Mouse (Mus musculus) CH12.LX (cell line): Measurements from ENCODE around the gene Tex29. TPM values are rescaled to one million over a fixed set of nuclear protein-coding genes. Genes with fewer than 3 reads are reported as not detected.

Source experiments
- DNase-seq: peaks from one replicate; pipeline ENCODE4 v3.0.0-alpha.2; 2013; ENCODE audit errors: extremely low read depth
- H3K27ac ChIP-seq: 2 replicates; pipeline ENCODE4 v1.5.1; 2012; ENCODE audit warnings: low read depth, mild to moderate bottlenecking, control low read depth, moderate library complexity; ENCODE audit not compliant: insufficient read depth
- H3K27me3 ChIP-seq: replicated peaks from 2 replicates; pipeline ENCODE3; 2012; ENCODE audit warnings: inconsistent platforms
- H3K36me3 ChIP-seq, 2 experiments: replicated peaks in 1 of 2; 2 replicates each; pipeline versions ENCODE3 to v1.6.1; 2012; ENCODE audit warnings: inconsistent platforms in 1 of 2, low read length in 1 of 2, mild to moderate bottlenecking in 1 of 2, mixed read lengths in 1 of 2, moderate library complexity in 1 of 2; ENCODE audit not compliant: control insufficient read depth in 1 of 2, insufficient read depth in 1 of 2
- H3K4me1 ChIP-seq, 2 experiments: 2 replicates each; pipeline ENCODE4 v1.6.1; 2012; ENCODE audit warnings: inconsistent platforms in 1 of 2, moderate library complexity in 1 of 2; ENCODE audit not compliant: insufficient read depth in 2 of 2, control insufficient read depth in 1 of 2
- H3K4me2 ChIP-seq: 2 replicates; pipeline ENCODE4 v1.6.1; 2012; ENCODE audit warnings: low read depth, mild to moderate bottlenecking, control low read depth; ENCODE audit not compliant: poor library complexity, insufficient read depth, severe bottlenecking
- H3K4me3 ChIP-seq, 3 experiments: fragments of 150-350 bp in 1 of 3; sonication (generic) in 1 of 3; replicated peaks in 1 of 3; 2 replicates each; pipeline versions ENCODE3 to v1.5.1; 2011 to 2012; ENCODE audit warnings: low read depth in 2 of 3, low read length in 2 of 3, mild to moderate bottlenecking in 2 of 3, moderate library complexity in 2 of 3, control low read depth in 1 of 3, improper control_type of control experiment in 1 of 3, inconsistent platforms in 1 of 3, mixed read lengths in 1 of 3; ENCODE audit not compliant: poor library complexity in 1 of 3
- H3K79me2 ChIP-seq: replicated peaks from 2 replicates; pipeline ENCODE4 v1.6.1; 2012; ENCODE audit warnings: mild to moderate bottlenecking, moderate library complexity; ENCODE audit not compliant: control insufficient read depth, poor library complexity, insufficient read depth, severe bottlenecking; ENCODE audit errors: extremely low read depth
- H3K9ac ChIP-seq: 2 replicates; pipeline ENCODE4 v1.6.1; 2012; ENCODE audit warnings: low read depth, mild to moderate bottlenecking, control low read depth, moderate library complexity; ENCODE audit not compliant: insufficient read depth
- H3K9me3 ChIP-seq: replicated peaks from 2 replicates; pipeline ENCODE3; 2012; ENCODE audit warnings: low read length, inconsistent platforms, mixed read lengths
- BHLHE40 ChIP-seq: IDR thresholded peaks from 2 replicates; pipeline ENCODE4 v1.6.1; 2011; ENCODE audit warnings: mild to moderate bottlenecking, low read depth, low read length, improper control_type of control experiment
- CHD1 ChIP-seq: IDR thresholded peaks from 2 replicates; pipeline ENCODE4 v1.6.1; 2012; ENCODE audit warnings: low read depth, low read length, improper control_type of control experiment, inconsistent platforms
- CHD2 ChIP-seq: IDR thresholded peaks from 2 replicates; pipeline ENCODE4 v1.6.1; 2011; ENCODE audit warnings: low read length, improper control_type of control experiment
- CTCF ChIP-seq, 2 experiments: IDR thresholded peaks in 1 of 2; conservative IDR thresholded peaks in 1 of 2; 2 replicates each; pipeline ENCODE4 v1.5.1; 2011 to 2012; ENCODE audit warnings: low read depth in 2 of 2, low read length in 2 of 2, improper control_type of control experiment in 1 of 2, inconsistent platforms in 1 of 2, mild to moderate bottlenecking in 1 of 2, moderate library complexity in 1 of 2
- E2F4 ChIP-seq: IDR thresholded peaks from 2 replicates; pipeline ENCODE4 v1.6.1; 2011; ENCODE audit warnings: low read depth, low read length, improper control_type of control experiment; ENCODE audit not compliant: insufficient replicate concordance
- ELF1 ChIP-seq: IDR thresholded peaks from 2 replicates; pipeline ENCODE4 v1.6.1; 2014; ENCODE audit warnings: low read depth, mild to moderate bottlenecking, inconsistent platforms, low read length, improper control_type of control experiment
- HCFC1 ChIP-seq: IDR thresholded peaks from 2 replicates; pipeline ENCODE4 v1.6.1; 2012; ENCODE audit warnings: low read depth, mild to moderate bottlenecking, inconsistent platforms, low read length, improper control_type of control experiment
- IRF4 ChIP-seq: IDR thresholded peaks from 2 replicates; pipeline ENCODE4 v1.6.1; 2014; ENCODE audit warnings: low read depth, mild to moderate bottlenecking, inconsistent platforms, low read length, improper control_type of control experiment
- JUN ChIP-seq: IDR thresholded peaks from 2 replicates; pipeline ENCODE4 v1.6.1; 2011; ENCODE audit warnings: low read depth, mild to moderate bottlenecking, low read length, improper control_type of control experiment, moderate library complexity; ENCODE audit not compliant: insufficient read depth
- JUND ChIP-seq: conservative IDR thresholded peaks from 2 replicates; pipeline ENCODE4 v1.6.1; 2011; ENCODE audit warnings: low read depth, low read length, improper control_type of control experiment
- KAT2A ChIP-seq: IDR thresholded peaks from 2 replicates; pipeline ENCODE4 v1.6.1; 2012; ENCODE audit warnings: low read length, improper control_type of control experiment, inconsistent platforms; ENCODE audit not compliant: insufficient replicate concordance
- MAX ChIP-seq: IDR thresholded peaks from 2 replicates; pipeline ENCODE4 v1.6.1; 2011; ENCODE audit warnings: low read length, improper control_type of control experiment
- MAZ ChIP-seq: IDR thresholded peaks from 2 replicates; pipeline ENCODE4 v1.6.1; 2012; ENCODE audit warnings: low read depth, mild to moderate bottlenecking, inconsistent platforms, low read length, improper control_type of control experiment, moderate library complexity
- MYC ChIP-seq: IDR thresholded peaks from 2 replicates; pipeline ENCODE4 v1.6.1; 2011; ENCODE audit warnings: low read depth, mild to moderate bottlenecking, improper control_type of control experiment, low read length
- NRF1 ChIP-seq: IDR thresholded peaks from 2 replicates; pipeline ENCODE4 v1.6.1; 2014; ENCODE audit warnings: low read depth, mild to moderate bottlenecking, inconsistent platforms, low read length, improper control_type of control experiment, moderate library complexity
- PAX5 ChIP-seq: IDR thresholded peaks from 2 replicates; pipeline ENCODE4 v1.6.1; 2012; ENCODE audit warnings: low read length, inconsistent platforms, mixed read lengths
- POLR2AphosphoS2 ChIP-seq: IDR thresholded peaks from 2 replicates; pipeline ENCODE4 v1.6.1; 2011; ENCODE audit warnings: low read depth, low read length, improper control_type of control experiment
- RAD21 ChIP-seq: IDR thresholded peaks from 2 replicates; pipeline ENCODE4 v1.6.1; 2011; ENCODE audit warnings: low read depth, mild to moderate bottlenecking, low read length, improper control_type of control experiment, moderate library complexity
- RCOR1 ChIP-seq: conservative IDR thresholded peaks from 2 replicates; pipeline ENCODE4 v1.6.1; 2012; ENCODE audit warnings: low read depth, mild to moderate bottlenecking, inconsistent platforms, low read length, improper control_type of control experiment
- SIN3A ChIP-seq: IDR thresholded peaks from 2 replicates; pipeline ENCODE4 v1.6.1; 2012; ENCODE audit warnings: low read length, improper control_type of control experiment, inconsistent platforms
- SMC3 ChIP-seq: IDR thresholded peaks from 2 replicates; pipeline ENCODE4 v1.6.1; 2011; ENCODE audit warnings: low read depth, low read length, improper control_type of control experiment
- TBP ChIP-seq: conservative IDR thresholded peaks from 2 replicates; pipeline ENCODE4 v1.6.1; 2011; ENCODE audit warnings: low read depth, low read length, improper control_type of control experiment
- UBTF ChIP-seq: IDR thresholded peaks from 2 replicates; pipeline ENCODE4 v1.6.1; 2012; ENCODE audit warnings: low read depth, mild to moderate bottlenecking, inconsistent platforms, low read length, improper control_type of control experiment, moderate library complexity
- USF2 ChIP-seq: conservative IDR thresholded peaks from 2 replicates; pipeline ENCODE4 v1.6.1; 2011; ENCODE audit warnings: low read depth, low read length, improper control_type of control experiment
- ZC3H11A ChIP-seq: IDR thresholded peaks from 2 replicates; pipeline ENCODE4 v1.6.1; 2012; ENCODE audit warnings: low read depth, mild to moderate bottlenecking, inconsistent platforms, low read length, improper control_type of control experiment
- ZKSCAN1 ChIP-seq: IDR thresholded peaks from 2 replicates; pipeline ENCODE4 v1.6.1; 2012; ENCODE audit warnings: low read depth, inconsistent platforms, low read length, improper control_type of control experiment, borderline replicate concordance
- ZMIZ1 ChIP-seq: IDR thresholded peaks from 2 replicates; pipeline ENCODE4 v1.6.1; 2012; ENCODE audit warnings: low read depth, mild to moderate bottlenecking, inconsistent platforms, low read length, improper control_type of control experiment
- dilution Hi-C: fragments of 300-500 bp; cut with MboI; formaldehyde crosslinking; loops from 2 replicates; pipeline ENCODE4 v1.14.3; 2020; ENCODE audit warnings: low sequenced_read_pairs; ENCODE audit not compliant: extremely low pct_unique_long_range_greater_than_20kb, extremely low pct_ligation_motif_present
- in situ Hi-C: fragments of 300-500 bp; cut with MboI; formaldehyde crosslinking; loops from 3 replicates; pipeline ENCODE4 v1.14.3; 2019; ENCODE audit warnings: low sequenced_read_pairs, low pct_ligation_motif_present, low pct_unique_long_range_greater_than_20kb, mixed read lengths
- polyA plus RNA-seq: library from polyadenylated mRNA; unstranded; fragments of >175 nt; gene quantifications from 2 replicates; pipeline ENCODE4 v1.2.1, GENCODE M21; 2012; ENCODE audit warnings: low read depth; ENCODE audit not compliant: insufficient read length
- total RNA-seq, 2 experiments: library from RNA; depleted of rRNA; stranded (reverse); fragments of 300-350 nt in 1 of 2; fragments of >200 nt in 1 of 2; gene quantifications; 2 replicates each; pipeline ENCODE4 v1.2.3; 2012 to 2014

Gene Tex29
- total and polyA plus RNA-seq, 3 experiments = not detected

DNA sequence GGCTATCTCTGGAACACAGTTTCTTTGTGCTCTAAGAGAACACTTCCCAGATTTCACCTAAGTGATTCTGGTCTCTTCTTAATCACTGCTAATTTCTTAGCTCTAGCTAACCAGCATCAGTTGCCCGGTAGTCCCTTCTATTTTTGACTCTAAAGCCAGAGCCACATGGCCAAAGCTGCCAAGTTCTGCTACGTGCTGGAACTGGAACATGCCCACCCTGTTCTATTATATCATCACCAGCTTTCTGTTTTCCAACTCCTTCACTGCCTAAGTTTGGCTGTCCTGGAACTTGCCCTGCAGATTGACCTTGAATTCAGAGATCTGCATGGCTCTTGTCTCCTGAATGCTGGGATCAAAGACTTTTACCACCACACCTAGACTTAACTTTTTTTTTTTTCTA lies 52.5 kb downstream of the Tex29 start:
- in situ Hi-C loops = no loop called here
- TF ChIP-seq CHD1 = no peak
- no peak for TF ChIP-seq SMC3
- no peak for TF ChIP-seq CHD2
- no peak for TF ChIP-seq PAX5
- no peak for TF ChIP-seq RAD21
- TF ChIP-seq MAZ = no peak
- no peak for TF ChIP-seq KAT2A
- TF ChIP-seq USF2 = no peak
- no peak for TF ChIP-seq POLR2AphosphoS2
- no peak for TF ChIP-seq RCOR1
- TF ChIP-seq HCFC1 = no peak
- TF ChIP-seq ZC3H11A = no peak
- no peak for TF ChIP-seq E2F4
- no peak for TF ChIP-seq TBP
- no peak for TF ChIP-seq ZMIZ1
- TF ChIP-seq SIN3A = no peak
- TF ChIP-seq JUN = no peak

DNA sequence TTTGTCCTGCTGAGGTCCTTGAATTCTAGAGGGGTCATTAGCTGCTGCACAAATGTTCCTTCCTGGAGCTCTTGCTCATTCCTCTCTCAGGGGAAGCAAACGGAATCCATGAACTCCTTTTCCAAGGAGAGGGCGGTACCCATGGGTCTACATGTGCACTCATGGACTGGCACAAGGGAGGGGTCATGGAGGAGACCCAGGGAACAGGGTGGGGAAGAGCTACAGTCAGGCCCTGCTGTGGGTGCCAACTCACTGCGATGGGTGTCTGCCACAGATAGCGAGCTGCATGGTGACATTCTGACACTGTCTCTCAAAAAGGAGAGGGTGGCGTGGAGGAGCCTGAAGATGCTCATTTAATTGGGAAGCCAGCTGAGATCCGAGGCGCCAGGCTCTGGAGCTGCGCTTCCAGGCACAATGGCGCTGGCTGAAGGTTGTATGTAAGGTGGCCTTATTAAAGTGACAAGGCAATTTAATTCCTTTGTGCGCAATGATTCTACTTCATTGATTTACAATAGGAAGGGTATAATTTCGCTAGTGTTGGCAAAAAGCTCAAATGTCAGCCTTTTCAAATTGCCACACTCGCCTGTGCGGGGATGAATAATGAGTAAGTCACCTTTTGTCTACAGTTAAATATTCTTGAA lies 55.9 kb downstream of the Tex29 start:
- Histone ChIP-seq H3K36me3 (no peaks in the 10 kb centered on the region), H3K9ac (no peak overlapping the region), H3K9me3 (no peaks in the 10 kb centered on the region), H3K27ac (no peak overlapping the region), H3K27me3 (peaks cover 87% of the 10 kb centered on the region), H3K4me1 (no peaks in the 10 kb centered on the region), H3K4me2 (no peak overlapping the region), H3K4me3 (no peak overlapping the region), H3K79me2 (no peaks in the 10 kb centered on the region)
- in situ Hi-C loops (no loop called here), dilution Hi-C loops (no loop called here)
- TF ChIP-seq CTCF (conservative IDR thresholded peaks at IDR 0.05 in 1 of 2, IDR thresholded peaks at IDR 0.05 in 1 of 2; ENCODE audit: low read depth in 2 of 2, low read length in 2 of 2) = no peak
- no peak for TF ChIP-seq MYC
- no peak for TF ChIP-seq USF2
- no peak for TF ChIP-seq NRF1
- TF ChIP-seq JUND = no peak
- TF ChIP-seq BHLHE40 = no peak
- no peak for TF ChIP-seq RAD21
- no peak for TF ChIP-seq MAX
- no peak for TF ChIP-seq ELF1
- TF ChIP-seq IRF4 = no peak
- TF ChIP-seq UBTF = no peak
- no peak for TF ChIP-seq HCFC1
- TF ChIP-seq RCOR1 = no peak
- no peak for TF ChIP-seq ZKSCAN1
- DNase-seq = no peak

More for the DNA sequence above, 52.5 kb downstream of the Tex29 start:
- Histone ChIP-seq H3K79me2 (no peaks in the 10 kb centered on the region), H3K27ac (no peak overlapping the region), H3K36me3 (no peaks in the 10 kb centered on the region), H3K4me2 (no peak overlapping the region), H3K27me3 (peaks cover 79% of the 10 kb centered on the region), H3K4me1 (no peaks in the 10 kb centered on the region), H3K9ac (no peak overlapping the region), H3K4me3 (no peak overlapping the region), H3K9me3 (no peaks in the 10 kb centered on the region)
- no peak for DNase-seq
- dilution Hi-C loops = no loop called here
